Mouse (Mus musculus) CD4-positive, CD25-positive, alpha-beta regulatory T cell, adult 9 weeks (primary cell): ENCODE data around the gene Esp1. TPM values are rescaled to one million over a fixed set of nuclear protein-coding genes. Genes with fewer than 3 reads are reported as not detected.

Experiments used
- polyA plus RNA-seq: library from polyadenylated mRNA; unstranded; fragments of 100-300 nt; shearing (Covaris generic); gene quantifications from one replicate; pipeline ENCODE4 v1.2.1, GENCODE M21; 2017

Esp1 gene
- not detected for polyA plus RNA-seq

GRCm38 (mm10) chr17:40726820-40727219 lies at the start of gene Esp1:
Esp1 (plus strand) TSS chr17:40727120.

Other genes with a start within 250 kb of the Esp1 start
- gene Esp8, start 207.1 kb upstream of the Esp1 start, polyA plus RNA-seq, result not detected
- not detected for gene Esp6, start 165.6 kb upstream of the Esp1 start, polyA plus RNA-seq
- not detected for gene Esp4, start 128.5 kb upstream of the Esp1 start, polyA plus RNA-seq
- gene Esp3, start 95.0 kb upstream of the Esp1 start, polyA plus RNA-seq, result not detected
- gene Crisp2, start 79.9 kb downstream of the Esp1 start, polyA plus RNA-seq, result not detected
- gene Rhag, start 84.0 kb downstream of the Esp1 start, polyA plus RNA-seq, result not detected
- gene 9130008F23Rik, start 153.4 kb downstream of the Esp1 start, polyA plus RNA-seq, result 0.25 TPM
- gene Glyatl3, start 187.2 kb downstream of the Esp1 start, polyA plus RNA-seq, result not detected
- 29.7 TPM for gene Mut, start 207.6 kb downstream of the Esp1 start, polyA plus RNA-seq
- 26.8 TPM for gene Cenpq, start 207.9 kb downstream of the Esp1 start, polyA plus RNA-seq